Mouse (Mus musculus) c-Kit-positive CD71-positive TER-119-negative erythroid progenitor cells, embryonic 14.5 days (primary cell): ENCODE results near the gene Sirt5.

ENCODE experiments used
- DNase-seq: peaks from one replicate; pipeline ENCODE4 v3.0.0-alpha.2; 2013; ENCODE audit warnings: low read depth

Gene Sirt5

GRCm38 (mm10) chr13:43374918-43375432 is 9.7 kb downstream of the Sirt5 start:
- no peak for DNase-seq

GRCm38 (mm10) chr13:43379989-43380388 is 14.7 kb downstream of the Sirt5 start:
- DNase-seq: no peak

GRCm38 (mm10) chr13:43385321-43385720 is 20.0 kb downstream of the Sirt5 start:
- no peak for DNase-seq

GRCm38 (mm10) chr13:43397700-43398296 is 32.5 kb downstream of the Sirt5 start:
- DNase-seq: no peak

- peak; percentile 86 for DNase-seq
Observed at GRCm38 (mm10) chr13:43398297-43399080, 33.2 kb downstream of the Sirt5 start, which contains the start of gene Nol7. Gene Nol7, plus strand, starts transcription at chr13:43398390.

GRCm38 (mm10) chr13:43399576-43399975 is 34.3 kb downstream of the Sirt5 start:
- DNase-seq: no peak

GRCm38 (mm10) chr13:43412311-43412710 is 47.0 kb downstream of the Sirt5 start:
- no peak for DNase-seq

GRCm38 (mm10) chr13:43413611-43414010 is 48.3 kb downstream of the Sirt5 start:
- no peak for DNase-seq

- DNase-seq: no peak
Observed at GRCm38 (mm10) chr13:43415249-43415648, 50.0 kb downstream of the Sirt5 start.

- DNase-seq: no peak
Observed at GRCm38 (mm10) chr13:43428436-43428835, 63.1 kb downstream of the Sirt5 start.

- DNase-seq: no peak
Observed at GRCm38 (mm10) chr13:43433395-43433794, 68.1 kb downstream of the Sirt5 start.

GRCm38 (mm10) chr13:43440376-43440775 is 75.1 kb downstream of the Sirt5 start:
- no peak for DNase-seq

GRCm38 (mm10) chr13:43442551-43442950 is 77.3 kb downstream of the Sirt5 start:
- no peak for DNase-seq

GRCm38 (mm10) chr13:43443706-43444105 is 78.4 kb downstream of the Sirt5 start:
- DNase-seq: no peak

GRCm38 (mm10) chr13:43444717-43445116 is 79.4 kb downstream of the Sirt5 start:
- no peak for DNase-seq
